Mouse (Mus musculus) kidney, embryonic 15.5 days (tissue): ENCODE measurements around the gene Slc13a4. TPM values are rescaled to one million over a fixed set of nuclear protein-coding genes. Genes with fewer than 3 reads are reported as not detected.
A peak's percentile ranks its signal among the peaks of the same experiment; 100 is the strongest.

Experiments
- ATAC-seq: fragments of 200-750 bp; cut with Nextera tagmentation; replicated peaks from 2 replicates; pipeline ENCODE4 v1.8.0; 2017; ENCODE audit warnings: moderate TSS enrichment; ENCODE audit not compliant: low FRiP score
- H3K27ac ChIP-seq: fragments of 300-500 bp; sonication (generic); 2 replicates; pipeline ENCODE4 v1.5.1; 2015; ENCODE audit warnings: mild to moderate bottlenecking, inconsistent platforms
- H3K27me3 ChIP-seq: fragments of 300-500 bp; sonication (generic); 2 replicates; pipeline ENCODE4 v1.6.1; 2015; ENCODE audit warnings: inconsistent platforms
- H3K36me3 ChIP-seq: fragments of 300-500 bp; sonication (generic); 2 replicates; pipeline ENCODE4 v1.6.1; 2015; ENCODE audit warnings: inconsistent platforms
- H3K4me1 ChIP-seq: fragments of 300-500 bp; sonication (generic); 2 replicates; pipeline ENCODE4 v1.6.1; 2015; ENCODE audit warnings: inconsistent platforms
- H3K4me2 ChIP-seq: fragments of 300-500 bp; sonication (generic); 2 replicates; pipeline ENCODE4 v1.6.1; 2015; ENCODE audit warnings: moderate library complexity, mild to moderate bottlenecking, inconsistent platforms
- H3K4me3 ChIP-seq: fragments of 300-500 bp; sonication (generic); replicated peaks from 2 replicates; pipeline ENCODE4 v1.5.1; 2015; ENCODE audit warnings: mild to moderate bottlenecking, inconsistent platforms
- H3K9ac ChIP-seq: fragments of 300-500 bp; sonication (generic); 2 replicates; pipeline ENCODE4 v1.6.1; 2015; ENCODE audit warnings: mild to moderate bottlenecking, inconsistent platforms
- H3K9me3 ChIP-seq: fragments of 300-500 bp; sonication (generic); replicated peaks from 2 replicates; pipeline ENCODE4 v1.6.1; 2016; ENCODE audit warnings: inconsistent platforms
- WGBS: fragments of 180-500 bp; shearing (Covaris S2); methylation state at CpG from one replicate; pipeline ENCODE4 v1.1.7; 2015; ENCODE audit warnings: mixed read lengths; 5-methylcytosine and 5-hydroxymethylcytosine counted together
- polyA plus RNA-seq: library from polyadenylated mRNA; unstranded; fragments of >200 nt; fragmentation: Nextera tagmentation; extraction: Ambion mirVana; gene quantifications from 2 replicates; pipeline ENCODE4 v1.2.1, GENCODE M21; 2015

Gene Slc13a4
- polyA plus RNA-seq, 1 experiment from 2014 or later, result 0.18 TPM

GRCm38 (mm10) chr6:35253474-35253873 is 54.5 kb downstream of the Slc13a4 start:
- Histone ChIP-seq H3K27me3 (no peaks in the 10 kb centered on the region), H3K27ac (no peak overlapping the region), H3K9ac (peak overlapping the region; percentile 66), H3K4me1 (peaks cover 39% of the 10 kb centered on the region), H3K4me3 (peak overlapping the region; percentile 73), H3K9me3 (no peaks in the 10 kb centered on the region), H3K36me3 (no peaks in the 10 kb centered on the region), H3K4me2 (peak overlapping the region; percentile 65)
- no peak for ATAC-seq
- 39% methylated on average over 5 of the region's 5 CpGs for WGBS

GRCm38 (mm10) chr6:35252477-35253346 is 55.2 kb downstream of the Slc13a4 start:
- Histone ChIP-seq H3K9ac (peak overlapping the region; percentile 66), H3K36me3 (peaks cover 1% of the 10 kb centered on the region; the same call in 1 of the 2 replicates), H3K27ac (peak overlapping the region; percentile 80), H3K9me3 (no peaks in the 10 kb centered on the region), H3K4me3 (peak overlapping the region; percentile 73), H3K4me2 (peak overlapping the region; percentile 65), H3K4me1 (peaks cover 39% of the 10 kb centered on the region), H3K27me3 (no peaks in the 10 kb centered on the region)
- WGBS, result under 1% methylated on average over 60 of the region's 60 CpGs
- ATAC-seq, result peak; percentile 93

GRCm38 (mm10) chr6:35251807-35252476 is 56.0 kb downstream of the Slc13a4 start:
- Histone ChIP-seq H3K36me3 (peaks cover 7% of the 10 kb centered on the region), H3K27me3 (no peaks in the 10 kb centered on the region), H3K9ac (0 out of 2 replicates have a peak overlapping the region, but pooled peaks have one; percentile 24), H3K4me2 (peak overlapping the region; percentile 65), H3K4me3 (peak overlapping the region; percentile 73), H3K27ac (peak overlapping the region; percentile 52; the same call in 1 of the 2 replicates), H3K9me3 (no peaks in the 10 kb centered on the region), H3K4me1 (peaks cover 38% of the 10 kb centered on the region)
- no peak; the same call in 1 of the 2 replicates for ATAC-seq
- whole genome bisulfite sequencing, result 61% methylated on average over 17 of the region's 17 CpGs

GRCm38 (mm10) chr6:35245086-35245485 is 62.8 kb downstream of the Slc13a4 start:
- no peak for ATAC-seq
- Histone ChIP-seq H3K4me3 (no peak overlapping the region), H3K27ac (no peak overlapping the region), H3K27me3 (no peaks in the 10 kb centered on the region), H3K36me3 (peaks cover 74% of the 10 kb centered on the region), H3K4me2 (no peak overlapping the region), H3K4me1 (no peaks in the 10 kb centered on the region), H3K9ac (no peak overlapping the region), H3K9me3 (no peaks in the 10 kb centered on the region)
- 60% methylated on average over 5 of the region's 5 CpGs for WGBS

GRCm38 (mm10) chr6:35243989-35244388 is 63.9 kb downstream of the Slc13a4 start:
- WGBS, result 77% methylated on average over 9 of the region's 9 CpGs
- ATAC-seq, result no peak

GRCm38 (mm10) chr6:35243252-35243651 is 64.7 kb downstream of the Slc13a4 start:
- no peaks in the 10 kb centered on the region for H3K9me3 ChIP-seq
- no peak overlapping the region for H3K4me2 ChIP-seq
- 99% methylated on average over 4 of the region's 4 CpGs for WGBS
- ATAC-seq, result no peak
- no peak overlapping the region for H3K4me3 ChIP-seq
- H3K9ac ChIP-seq, result no peak overlapping the region
- H3K36me3 ChIP-seq, result peaks cover 91% of the 10 kb centered on the region
- H3K27ac ChIP-seq, result no peak overlapping the region
- no peaks in the 10 kb centered on the region for H3K4me1 ChIP-seq
- no peaks in the 10 kb centered on the region for H3K27me3 ChIP-seq

More at GRCm38 (mm10) chr6:35243989-35244388, 63.9 kb downstream of the Slc13a4 start:
- no peaks in the 10 kb centered on the region for H3K27me3 ChIP-seq
- peaks cover 84% of the 10 kb centered on the region for H3K36me3 ChIP-seq
- H3K9ac ChIP-seq, result no peak overlapping the region
- H3K27ac ChIP-seq, result no peak overlapping the region
- no peak overlapping the region for H3K4me3 ChIP-seq
- no peaks in the 10 kb centered on the region for H3K4me1 ChIP-seq
- H3K9me3 ChIP-seq, result no peaks in the 10 kb centered on the region
- H3K4me2 ChIP-seq, result no peak overlapping the region

- Histone ChIP-seq H3K36me3 (peaks cover 93% of the 10 kb centered on the region), H3K27me3 (no peaks in the 10 kb centered on the region), H3K4me1 (no peaks in the 10 kb centered on the region), H3K9ac (no peak overlapping the region), H3K4me2 (no peak overlapping the region), H3K27ac (no peak overlapping the region), H3K4me3 (no peak overlapping the region), H3K9me3 (no peaks in the 10 kb centered on the region)
- WGBS, result 89% methylated on average over 9 of the region's 9 CpGs
- ATAC-seq, result no peak
Observed at GRCm38 (mm10) chr6:35236108-35236785, 71.7 kb downstream of the Slc13a4 start.

- WGBS, result 96% methylated on average over 1 of the region's 1 CpGs
- no peak overlapping the region for H3K27ac ChIP-seq
- no peaks in the 10 kb centered on the region for H3K4me1 ChIP-seq
- ATAC-seq, result no peak
- H3K9ac ChIP-seq, result no peak overlapping the region
- no peak overlapping the region for H3K4me2 ChIP-seq
- no peaks in the 10 kb centered on the region for H3K27me3 ChIP-seq
- H3K4me3 ChIP-seq, result no peak overlapping the region
- peaks cover 86% of the 10 kb centered on the region for H3K36me3 ChIP-seq
- no peaks in the 10 kb centered on the region for H3K9me3 ChIP-seq
Observed at GRCm38 (mm10) chr6:35229415-35229814, 78.5 kb downstream of the Slc13a4 start.

GRCm38 (mm10) chr6:35225696-35226095 is 82.2 kb downstream of the Slc13a4 start:
- H3K36me3 ChIP-seq, result peaks cover 81% of the 10 kb centered on the region
- H3K27ac ChIP-seq, result no peak overlapping the region
- H3K27me3 ChIP-seq, result no peaks in the 10 kb centered on the region
- H3K9me3 ChIP-seq, result no peaks in the 10 kb centered on the region
- no peak overlapping the region for H3K9ac ChIP-seq
- H3K4me3 ChIP-seq, result no peak overlapping the region
- H3K4me2 ChIP-seq, result no peak overlapping the region
- 91% methylated on average over 4 of the region's 4 CpGs for WGBS
- ATAC-seq, result no peak
- no peaks in the 10 kb centered on the region for H3K4me1 ChIP-seq
